Mouse (Mus musculus): Measurements from ENCODE around the gene Gm49361. TPM values are rescaled to one million over a fixed set of nuclear protein-coding genes. Genes with fewer than 3 reads are reported as not detected.

The Gm49361 gene
- not detected in 2 replicates for polyA plus RNA-seq (2012; rRNA removed; ENCODE audit: low replicate concordance)

DNA sequence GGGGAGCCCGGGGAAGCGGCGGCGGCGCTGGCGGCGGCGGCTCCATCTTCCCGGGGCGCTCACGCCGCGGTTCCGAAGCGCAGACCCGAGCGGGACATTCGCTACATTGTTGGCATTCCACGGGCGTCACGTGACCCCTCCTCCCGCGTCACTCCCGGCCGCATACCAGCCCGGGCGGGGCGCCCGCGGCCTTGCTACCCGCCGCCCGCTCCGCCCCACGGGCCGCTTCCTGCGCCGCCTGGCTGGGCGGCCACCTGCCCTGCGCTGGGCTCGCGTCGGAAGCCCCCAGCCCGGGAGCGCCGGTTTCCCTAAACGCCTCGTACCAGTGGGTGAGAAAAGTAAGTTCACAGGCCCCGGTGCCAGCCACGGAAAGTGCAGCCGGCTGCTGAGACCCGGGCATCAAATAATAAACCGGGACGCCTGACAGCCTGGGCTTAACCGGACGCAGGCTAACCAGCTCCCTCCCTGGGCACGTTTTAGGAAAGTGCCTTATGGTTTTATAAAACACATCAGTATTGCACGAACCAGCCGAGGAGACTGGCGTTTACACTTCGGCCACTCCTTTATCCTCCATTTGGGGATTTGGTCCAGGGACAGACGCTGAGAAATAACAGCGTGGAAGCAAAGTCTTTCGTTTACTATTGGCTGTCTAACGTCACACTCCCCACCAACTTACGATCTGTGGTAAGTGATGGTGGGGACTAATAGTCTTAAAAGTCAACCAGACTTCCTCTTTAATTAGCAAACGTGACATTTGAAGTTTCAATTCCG, at the start of gene Gm49361:
TSS of gene Gm49361 (minus strand) at position 103 of the 771 bp plus-strand sequence.

DNA sequence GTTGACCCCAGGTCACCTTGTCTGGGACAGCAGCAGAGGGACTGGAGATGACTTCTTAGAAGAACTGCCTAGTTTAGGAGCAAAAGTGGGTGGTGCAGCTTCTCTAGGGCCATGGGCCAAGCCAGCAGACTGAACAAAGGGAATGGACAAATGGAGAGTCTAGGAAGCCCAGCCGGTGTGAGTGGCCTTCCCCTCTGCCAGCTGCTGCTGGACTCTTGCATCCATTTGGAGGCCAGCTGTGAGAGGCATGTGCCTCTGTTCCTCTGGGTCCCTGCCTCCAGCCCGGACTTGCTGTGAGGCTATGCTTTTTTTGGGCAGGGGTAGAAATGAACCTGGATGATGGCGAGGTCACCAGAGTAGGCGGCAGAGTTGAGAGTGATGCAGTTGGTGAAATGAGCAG, 12.3 kb upstream of the Gm49361 start, which contains the start of gene Lats2:
TSS of gene Lats2 (minus strand) at position 152 of the 400 bp plus-strand sequence.

GRCm38 (mm10) chr14:57664822-57665627, 80.9 kb downstream of the Gm49361 start, which contains the start of gene Xpo4:
TSS of gene Xpo4 (minus strand) at chr14:57665430.

Other genes with a start within 250 kb of the Gm49361 start
- gene Il17d, start 221.3 kb downstream of the Gm49361 start, polyA plus RNA-seq (2012; rRNA removed; ENCODE audit: low replicate concordance) = 6.3 and 14.7 TPM in 2 replicates
- 5.1 and 6.3 TPM in 2 replicates for gene Eef1akmt1, start 174.5 kb downstream of the Gm49361 start, polyA plus RNA-seq (2012; rRNA removed; ENCODE audit: low replicate concordance)
- 0.34 and 0.79 TPM in 2 replicates for gene Xpo4, start 80.7 kb downstream of the Gm49361 start, polyA plus RNA-seq (2012; rRNA removed; ENCODE audit: low replicate concordance)
- gene Lats2, start 12.3 kb upstream of the Gm49361 start, polyA plus RNA-seq (2012; rRNA removed; ENCODE audit: low replicate concordance) = 14.1 and 15.9 TPM in 2 replicates
- 3.9 and 27.6 TPM in 2 replicates for gene Sap18, start 52.1 kb upstream of the Gm49361 start, polyA plus RNA-seq (2012; rRNA removed; ENCODE audit: low replicate concordance)
- gene Ska3, start 80.1 kb upstream of the Gm49361 start, polyA plus RNA-seq (2012; rRNA removed; ENCODE audit: low replicate concordance) = 0.57 and 1.2 TPM in 2 replicates
- 52.1 and 52.4 TPM in 2 replicates for gene Mrpl57, start 80.1 kb upstream of the Gm49361 start, polyA plus RNA-seq (2012; rRNA removed; ENCODE audit: low replicate concordance)
- 0.63 and 1.7 TPM in 2 replicates for gene Zdhhc20, start 144.2 kb upstream of the Gm49361 start, polyA plus RNA-seq (2012; rRNA removed; ENCODE audit: low replicate concordance)